Mouse (Mus musculus) CH12.LX (cell line): ENCODE measurements around the gene Ccnk. TPM values are rescaled to one million over a fixed set of nuclear protein-coding genes. Genes with fewer than 3 reads are reported as not detected.

ENCODE experiments used
- DNase-seq: peaks from one replicate; pipeline ENCODE4 v3.0.0-alpha.2; 2013; ENCODE audit errors: extremely low read depth
- H3K27ac ChIP-seq: 2 replicates; pipeline ENCODE4 v1.5.1; 2012; ENCODE audit warnings: low read depth, mild to moderate bottlenecking, control low read depth, moderate library complexity; ENCODE audit not compliant: insufficient read depth
- H3K27me3 ChIP-seq: replicated peaks from 2 replicates; pipeline ENCODE3; 2012; ENCODE audit warnings: inconsistent platforms
- H3K36me3 ChIP-seq, 2 experiments: replicated peaks in 1 of 2; 2 replicates each; pipeline versions ENCODE3 to v1.6.1; 2012; ENCODE audit warnings: inconsistent platforms in 1 of 2, low read length in 1 of 2, mild to moderate bottlenecking in 1 of 2, mixed read lengths in 1 of 2, moderate library complexity in 1 of 2; ENCODE audit not compliant: control insufficient read depth in 1 of 2, insufficient read depth in 1 of 2
- H3K4me1 ChIP-seq, 2 experiments: 2 replicates each; pipeline ENCODE4 v1.6.1; 2012; ENCODE audit warnings: inconsistent platforms in 1 of 2, moderate library complexity in 1 of 2; ENCODE audit not compliant: insufficient read depth in 2 of 2, control insufficient read depth in 1 of 2
- H3K4me2 ChIP-seq: 2 replicates; pipeline ENCODE4 v1.6.1; 2012; ENCODE audit warnings: low read depth, mild to moderate bottlenecking, control low read depth; ENCODE audit not compliant: poor library complexity, insufficient read depth, severe bottlenecking
- H3K4me3 ChIP-seq, 3 experiments: fragments of 150-350 bp in 1 of 3; sonication (generic) in 1 of 3; replicated peaks in 1 of 3; 2 replicates each; pipeline versions ENCODE3 to v1.5.1; 2011 to 2012; ENCODE audit warnings: low read depth in 2 of 3, low read length in 2 of 3, mild to moderate bottlenecking in 2 of 3, moderate library complexity in 2 of 3, control low read depth in 1 of 3, improper control_type of control experiment in 1 of 3, inconsistent platforms in 1 of 3, mixed read lengths in 1 of 3; ENCODE audit not compliant: poor library complexity in 1 of 3
- H3K79me2 ChIP-seq: replicated peaks from 2 replicates; pipeline ENCODE4 v1.6.1; 2012; ENCODE audit warnings: mild to moderate bottlenecking, moderate library complexity; ENCODE audit not compliant: control insufficient read depth, poor library complexity, insufficient read depth, severe bottlenecking; ENCODE audit errors: extremely low read depth
- H3K9ac ChIP-seq: 2 replicates; pipeline ENCODE4 v1.6.1; 2012; ENCODE audit warnings: low read depth, mild to moderate bottlenecking, control low read depth, moderate library complexity; ENCODE audit not compliant: insufficient read depth
- H3K9me3 ChIP-seq: replicated peaks from 2 replicates; pipeline ENCODE3; 2012; ENCODE audit warnings: low read length, inconsistent platforms, mixed read lengths
- BHLHE40 ChIP-seq: IDR thresholded peaks from 2 replicates; pipeline ENCODE4 v1.6.1; 2011; ENCODE audit warnings: mild to moderate bottlenecking, low read depth, low read length, improper control_type of control experiment
- CHD2 ChIP-seq: IDR thresholded peaks from 2 replicates; pipeline ENCODE4 v1.6.1; 2011; ENCODE audit warnings: low read length, improper control_type of control experiment
- GABPA ChIP-seq: IDR thresholded peaks from 2 replicates; pipeline ENCODE4 v1.6.1; 2012; ENCODE audit warnings: low read depth, low read length, improper control_type of control experiment, inconsistent platforms; ENCODE audit not compliant: insufficient replicate concordance
- HCFC1 ChIP-seq: IDR thresholded peaks from 2 replicates; pipeline ENCODE4 v1.6.1; 2012; ENCODE audit warnings: low read depth, mild to moderate bottlenecking, inconsistent platforms, low read length, improper control_type of control experiment
- IRF4 ChIP-seq: IDR thresholded peaks from 2 replicates; pipeline ENCODE4 v1.6.1; 2014; ENCODE audit warnings: low read depth, mild to moderate bottlenecking, inconsistent platforms, low read length, improper control_type of control experiment
- MAFK ChIP-seq: IDR thresholded peaks from 2 replicates; pipeline ENCODE4 v1.6.1; 2011; ENCODE audit warnings: low read length, improper control_type of control experiment; ENCODE audit not compliant: insufficient replicate concordance
- MAX ChIP-seq: IDR thresholded peaks from 2 replicates; pipeline ENCODE4 v1.6.1; 2011; ENCODE audit warnings: low read length, improper control_type of control experiment
- MAZ ChIP-seq: IDR thresholded peaks from 2 replicates; pipeline ENCODE4 v1.6.1; 2012; ENCODE audit warnings: low read depth, mild to moderate bottlenecking, inconsistent platforms, low read length, improper control_type of control experiment, moderate library complexity
- MXI1 ChIP-seq: IDR thresholded peaks from 2 replicates; pipeline ENCODE4 v1.6.1; 2011; ENCODE audit warnings: mild to moderate bottlenecking, low read depth, low read length, improper control_type of control experiment
- POLR2A ChIP-seq: IDR thresholded peaks from 2 replicates; pipeline ENCODE4 v1.6.1; 2011; ENCODE audit warnings: low read depth, mild to moderate bottlenecking, improper control_type of control experiment, low read length
- POLR2AphosphoS2 ChIP-seq: IDR thresholded peaks from 2 replicates; pipeline ENCODE4 v1.6.1; 2011; ENCODE audit warnings: low read depth, low read length, improper control_type of control experiment
- RAD21 ChIP-seq: IDR thresholded peaks from 2 replicates; pipeline ENCODE4 v1.6.1; 2011; ENCODE audit warnings: low read depth, mild to moderate bottlenecking, low read length, improper control_type of control experiment, moderate library complexity
- SIN3A ChIP-seq: IDR thresholded peaks from 2 replicates; pipeline ENCODE4 v1.6.1; 2012; ENCODE audit warnings: low read length, improper control_type of control experiment, inconsistent platforms
- TCF12 ChIP-seq: IDR thresholded peaks from 2 replicates; pipeline ENCODE4 v1.6.1; 2014; ENCODE audit warnings: low read depth, mild to moderate bottlenecking, inconsistent platforms, low read length, improper control_type of control experiment
- USF1 ChIP-seq: IDR thresholded peaks from 2 replicates; pipeline ENCODE4 v1.6.1; 2014; ENCODE audit warnings: low read depth, mild to moderate bottlenecking, inconsistent platforms, low read length, improper control_type of control experiment
- USF2 ChIP-seq: conservative IDR thresholded peaks from 2 replicates; pipeline ENCODE4 v1.6.1; 2011; ENCODE audit warnings: low read depth, low read length, improper control_type of control experiment
- ZKSCAN1 ChIP-seq: IDR thresholded peaks from 2 replicates; pipeline ENCODE4 v1.6.1; 2012; ENCODE audit warnings: low read depth, inconsistent platforms, low read length, improper control_type of control experiment, borderline replicate concordance
- ZNF384 ChIP-seq: IDR thresholded peaks from 2 replicates; pipeline ENCODE4 v1.6.1; 2012; ENCODE audit warnings: low read depth, low read length, improper control_type of control experiment, inconsistent platforms
- dilution Hi-C: fragments of 300-500 bp; cut with MboI; formaldehyde crosslinking; loops from 2 replicates; pipeline ENCODE4 v1.14.3; 2020; ENCODE audit warnings: low sequenced_read_pairs; ENCODE audit not compliant: extremely low pct_unique_long_range_greater_than_20kb, extremely low pct_ligation_motif_present
- in situ Hi-C: fragments of 300-500 bp; cut with MboI; formaldehyde crosslinking; loops from 3 replicates; pipeline ENCODE4 v1.14.3; 2019; ENCODE audit warnings: low sequenced_read_pairs, low pct_ligation_motif_present, low pct_unique_long_range_greater_than_20kb, mixed read lengths
- polyA plus RNA-seq: library from polyadenylated mRNA; unstranded; fragments of >175 nt; gene quantifications from 2 replicates; pipeline ENCODE4 v1.2.1, GENCODE M21; 2012; ENCODE audit warnings: low read depth; ENCODE audit not compliant: insufficient read length
- total RNA-seq, 2 experiments: library from RNA; depleted of rRNA; stranded (reverse); fragments of 300-350 nt in 1 of 2; fragments of >200 nt in 1 of 2; gene quantifications; 2 replicates each; pipeline ENCODE4 v1.2.3; 2012 to 2014

Gene Ccnk
- total and polyA plus RNA-seq, 3 experiments, result 9.2 to 66.8 (median 10.1) TPM

- no peak overlapping the region for H3K4me3 ChIP-seq
- no peaks in the 10 kb centered on the region for H3K79me2 ChIP-seq
- no peak for DNase-seq
- in situ Hi-C loops, result no loop called here
- H3K9ac ChIP-seq, result no peak overlapping the region
- dilution Hi-C loops, result no loop called here
- H3K27ac ChIP-seq, result no peak overlapping the region
- peaks cover 82 to 96% of the 10 kb centered on the region in 2 experiments for H3K36me3 ChIP-seq
- no peak overlapping the region for H3K4me2 ChIP-seq
- H3K4me1 ChIP-seq, result peaks cover 0 to 21% of the 10 kb centered on the region in 2 experiments; a peak in 3 of 4 replicates
- no peaks in the 10 kb centered on the region for H3K27me3 ChIP-seq
- no peaks in the 10 kb centered on the region for H3K9me3 ChIP-seq
- TF ChIP-seq MAZ, result no peak
- TF ChIP-seq BHLHE40, result no peak
- TF ChIP-seq USF2, result no peak
- TF ChIP-seq RAD21, result no peak
- TF ChIP-seq, all 38 proteins: peak for 0
Observed at GRCm38 (mm10) chr12:108200094-108200493, 20.7 kb downstream of the Ccnk start.

GRCm38 (mm10) chr12:108203895-108204294, 24.5 kb downstream of the Ccnk start:
- in situ Hi-C loops (no loop called here), dilution Hi-C loops (no loop called here)
- DNase-seq, result no peak
- TF ChIP-seq USF1, result no peak
- TF ChIP-seq IRF4, result no peak
- no peak for TF ChIP-seq CHD2
- peak; percentile 62 for TF ChIP-seq ZNF384
- TF ChIP-seq GABPA, result no peak
- no peak overlapping the region for H3K27ac ChIP-seq
- H3K36me3 ChIP-seq, result peaks cover 48 to 97% of the 10 kb centered on the region in 2 experiments
- no peaks in the 10 kb centered on the region for H3K79me2 ChIP-seq
- H3K27me3 ChIP-seq, result no peaks in the 10 kb centered on the region
- no peak overlapping the region for H3K4me2 ChIP-seq
- no peaks in the 10 kb centered on the region for H3K9me3 ChIP-seq
- no peak overlapping the region for H3K4me3 ChIP-seq
- peaks cover 0 to 23% of the 10 kb centered on the region in 2 experiments; a peak in 3 of 4 replicates for H3K4me1 ChIP-seq
- no peak overlapping the region for H3K9ac ChIP-seq

GRCm38 (mm10) chr12:108204978-108205377, 25.6 kb downstream of the Ccnk start:
- DNase-seq, result no peak
- H3K36me3 ChIP-seq, result peaks cover 37 to 94% of the 10 kb centered on the region in 2 experiments
- in situ Hi-C loops, result no loop called here

More at GRCm38 (mm10) chr12:108204978-108205377, 25.6 kb downstream of the Ccnk start:
- Histone ChIP-seq H3K27me3 (no peaks in the 10 kb centered on the region), H3K9ac (no peak overlapping the region), H3K4me3 (no peak overlapping the region), H3K4me1 (peaks cover 0 to 23% of the 10 kb centered on the region in 2 experiments; a peak in 3 of 4 replicates), H3K27ac (no peak overlapping the region), H3K4me2 (no peak overlapping the region), H3K9me3 (no peaks in the 10 kb centered on the region), H3K79me2 (no peaks in the 10 kb centered on the region)
- TF ChIP-seq TCF12, result no peak
- no peak for TF ChIP-seq IRF4
- TF ChIP-seq POLR2A, result no peak
- no peak for TF ChIP-seq MAZ
- TF ChIP-seq SIN3A, result no peak
- no peak for TF ChIP-seq POLR2AphosphoS2
- TF ChIP-seq MAFK, result no peak
- TF ChIP-seq ZKSCAN1, result no peak
- no peak for TF ChIP-seq MAX
- no peak for TF ChIP-seq RAD21
- TF ChIP-seq MXI1, result no peak
- TF ChIP-seq HCFC1, result no peak
- TF ChIP-seq CHD2, result no peak
- no peak for TF ChIP-seq USF2
- dilution Hi-C loops, result no loop called here
